Mouse (Mus musculus): Measurements from ENCODE around the gene Olfr71. TPM values are rescaled to one million over a fixed set of nuclear protein-coding genes. Genes with fewer than 3 reads are reported as not detected.

Olfr71 gene
- polyA plus RNA-seq, 1 experiment from 2014 or later, result not detected

DNA sequence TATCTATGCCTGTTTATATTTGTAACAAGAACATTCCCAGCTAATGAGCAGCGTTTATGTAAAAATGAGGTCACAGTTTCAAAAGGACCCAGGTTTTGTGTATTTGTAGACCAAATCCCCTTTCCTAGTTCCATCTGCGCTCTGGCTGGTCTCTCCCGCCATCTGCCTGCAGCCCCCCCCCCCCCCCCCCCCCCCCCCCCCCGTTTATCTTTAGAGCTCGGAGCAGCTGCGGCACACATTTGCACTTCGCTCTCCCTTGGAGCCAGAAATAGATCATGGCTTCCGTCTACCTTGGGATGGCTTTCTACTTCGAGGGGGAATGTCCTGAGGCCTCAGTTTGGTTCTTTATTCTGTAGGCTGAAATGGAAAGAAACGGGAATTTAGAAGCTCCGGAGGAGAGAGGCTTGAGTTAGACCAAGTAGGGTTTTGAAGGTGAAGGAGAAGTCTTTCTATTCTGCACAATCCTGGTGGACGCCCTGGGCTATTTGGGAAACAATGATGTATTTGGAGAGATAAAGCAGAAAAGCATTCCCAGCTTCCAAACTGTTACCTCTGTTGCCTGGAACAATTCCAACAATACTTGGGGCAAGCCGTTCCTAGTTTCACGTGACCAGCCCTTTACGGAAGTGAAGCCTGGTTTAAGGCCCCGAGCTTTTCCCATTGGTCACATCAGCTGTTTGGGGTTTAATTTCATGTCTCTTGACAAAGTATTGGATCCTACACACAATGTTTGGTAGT, 10.6 kb upstream of the Olfr71 start:
- WGBS, result 70% methylated on average over 14 of the region's 16 CpGs
- Histone ChIP-seq H3K27me3 (ENCODE audit: insufficient read depth, low read length) (no peaks in the 10 kb centered on the region), H3K9me3 (ENCODE audit: low read length) (no peaks in the 10 kb centered on the region), H3K4me1 (ENCODE audit: insufficient read depth, low read length) (no peaks in the 10 kb centered on the region), H3K27ac (ENCODE audit: low read length) (no peak overlapping the region), H3K9ac (replicated peaks; ENCODE audit: low read length) (no peak overlapping the region), H3K36me3 (ENCODE audit: insufficient read depth, low read length) (no peaks in the 10 kb centered on the region), H3K4me3 (ENCODE audit: low read length) (no peak overlapping the region), H3K4me2 (replicated peaks; ENCODE audit: low read depth, low read length) (no peak overlapping the region)
- no peak for ATAC-seq (ENCODE audit: low FRiP score, low TSS enrichment)

DNA sequence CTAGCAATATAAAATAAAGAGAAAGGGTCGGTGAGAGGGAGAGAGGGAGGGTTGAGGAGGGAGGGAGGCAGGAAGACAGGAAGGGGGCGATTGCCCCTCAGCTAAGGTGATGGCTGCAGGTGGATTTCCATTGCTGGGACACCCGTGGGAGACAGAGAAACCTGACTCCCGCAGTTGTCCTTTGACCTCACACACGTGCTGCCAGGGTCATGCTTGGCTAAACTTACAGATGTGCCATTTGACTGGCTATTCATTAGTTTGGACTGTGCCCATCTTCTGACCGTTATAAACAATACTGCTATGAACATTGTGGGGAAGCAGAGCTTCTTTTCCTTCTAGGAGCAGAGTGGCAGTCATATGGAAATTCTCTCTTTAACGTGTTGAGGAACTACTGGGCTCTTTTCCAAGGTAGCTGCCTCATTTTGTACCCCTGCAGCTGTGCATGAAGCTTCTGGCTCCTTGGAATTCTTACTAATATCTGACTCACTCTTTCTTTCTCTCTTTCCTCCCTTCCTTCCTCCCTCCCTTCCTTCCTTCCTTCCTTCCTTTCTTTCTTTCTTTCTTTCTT, 3.7 kb upstream of the Olfr71 start:
- H3K9ac ChIP-seq (replicated peaks; ENCODE audit: low read length), result no peak overlapping the region
- ATAC-seq (ENCODE audit: low FRiP score, low TSS enrichment), result no peak
- WGBS, result 15% methylated on average over 7 of the region's 7 CpGs
- H3K36me3 ChIP-seq (ENCODE audit: insufficient read depth, low read length), result no peaks in the 10 kb centered on the region
- H3K4me1 ChIP-seq (ENCODE audit: insufficient read depth, low read length), result no peaks in the 10 kb centered on the region
- no peak overlapping the region for H3K4me2 ChIP-seq (replicated peaks; ENCODE audit: low read depth, low read length)
- H3K27me3 ChIP-seq (ENCODE audit: insufficient read depth, low read length), result no peaks in the 10 kb centered on the region
- no peaks in the 10 kb centered on the region for H3K9me3 ChIP-seq (ENCODE audit: low read length)
- no peak overlapping the region for H3K27ac ChIP-seq (ENCODE audit: low read length)
- H3K4me3 ChIP-seq (ENCODE audit: low read length), result no peak overlapping the region

DNA sequence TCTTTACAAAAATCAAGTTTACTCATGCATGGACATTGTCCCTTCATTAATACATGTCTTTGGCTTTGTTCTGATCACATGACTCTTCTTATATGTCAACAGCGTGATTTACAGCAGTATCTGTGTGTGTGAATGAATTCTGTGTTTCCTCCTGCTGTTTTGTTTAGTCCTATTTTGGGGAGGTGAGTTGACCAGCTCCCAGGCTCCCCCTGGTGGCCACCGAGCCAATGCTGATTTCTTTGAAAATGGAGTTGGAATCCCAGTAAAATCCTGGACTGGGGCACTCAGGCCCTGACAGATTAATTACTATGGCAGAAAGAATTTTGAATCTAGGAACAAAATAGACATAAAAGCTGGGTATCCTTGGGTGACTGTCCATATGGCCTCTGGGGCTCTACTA, 1.8 kb upstream of the Olfr71 start:
- Histone ChIP-seq H3K9ac (replicated peaks; ENCODE audit: low read length) (no peak overlapping the region), H3K9me3 (ENCODE audit: low read length) (no peaks in the 10 kb centered on the region), H3K4me2 (replicated peaks; ENCODE audit: low read depth, low read length) (no peak overlapping the region), H3K4me3 (ENCODE audit: low read length) (no peak overlapping the region), H3K36me3 (ENCODE audit: insufficient read depth, low read length) (no peaks in the 10 kb centered on the region), H3K27me3 (ENCODE audit: insufficient read depth, low read length) (no peaks in the 10 kb centered on the region), H3K4me1 (ENCODE audit: insufficient read depth, low read length) (no peaks in the 10 kb centered on the region), H3K27ac (ENCODE audit: low read length) (no peak overlapping the region)
- WGBS, result 0% methylated on average over 2 of the region's 2 CpGs
- ATAC-seq (ENCODE audit: low FRiP score, low TSS enrichment), result no peak

DNA sequence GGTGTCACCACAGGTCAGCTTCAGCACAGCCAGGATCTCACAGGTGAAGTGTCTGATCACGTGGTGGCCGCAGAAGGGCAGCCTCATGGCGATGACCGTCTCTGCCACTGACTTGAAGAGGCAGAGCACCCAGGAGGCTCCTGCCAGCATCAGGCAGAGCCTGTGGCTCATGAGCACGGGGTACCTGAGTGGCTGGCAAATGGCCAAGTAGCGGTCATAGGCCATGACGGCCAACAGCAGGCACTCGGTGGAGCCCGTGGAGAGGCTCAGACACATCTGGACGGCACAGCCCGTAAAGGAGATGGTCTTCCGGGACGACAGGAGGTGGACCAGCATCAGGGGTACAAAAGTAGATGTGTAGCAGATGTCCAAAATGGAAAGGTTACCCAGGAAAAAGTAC, 4.1 kb downstream of the Olfr71 start:
- Histone ChIP-seq H3K27ac (ENCODE audit: low read length) (no peak overlapping the region), H3K4me2 (replicated peaks; ENCODE audit: low read depth, low read length) (no peak overlapping the region), H3K9me3 (ENCODE audit: low read length) (no peaks in the 10 kb centered on the region), H3K27me3 (ENCODE audit: insufficient read depth, low read length) (no peaks in the 10 kb centered on the region), H3K4me3 (ENCODE audit: low read length) (no peak overlapping the region), H3K9ac (replicated peaks; ENCODE audit: low read length) (no peak overlapping the region), H3K36me3 (ENCODE audit: insufficient read depth, low read length) (no peaks in the 10 kb centered on the region), H3K4me1 (ENCODE audit: insufficient read depth, low read length) (0 out of 2 replicates have a peak, but pooled peaks cover 4% of the 10 kb centered on the region)
- 69% methylated on average over 13 of the region's 13 CpGs for WGBS
- no peak for ATAC-seq (ENCODE audit: low FRiP score, low TSS enrichment)

DNA sequence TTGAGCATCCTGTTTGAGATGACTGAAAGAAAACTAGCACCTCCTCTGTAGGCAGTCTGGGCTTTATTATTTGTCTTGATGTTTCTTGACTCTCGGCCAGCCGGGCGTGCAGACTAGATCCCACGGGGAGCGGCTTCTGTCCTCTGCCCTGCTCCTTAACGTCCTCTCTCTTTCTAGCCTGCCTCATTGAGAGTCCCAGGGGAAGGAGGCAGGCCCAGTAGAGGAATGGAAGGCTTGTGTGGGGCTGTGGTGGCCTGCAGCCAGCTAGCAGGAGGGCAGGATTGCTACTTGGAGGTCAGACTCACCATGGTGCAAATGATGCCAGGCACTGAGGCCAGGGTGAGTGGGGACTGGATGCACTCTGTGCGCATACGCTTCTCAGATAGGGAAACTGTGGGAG, 6.2 kb downstream of the Olfr71 start:
- Histone ChIP-seq H3K9me3 (ENCODE audit: low read length) (no peaks in the 10 kb centered on the region), H3K27ac (ENCODE audit: low read length) (no peak overlapping the region), H3K9ac (replicated peaks; ENCODE audit: low read length) (no peak overlapping the region), H3K27me3 (ENCODE audit: insufficient read depth, low read length) (no peaks in the 10 kb centered on the region), H3K4me2 (replicated peaks; ENCODE audit: low read depth, low read length) (no peak overlapping the region), H3K36me3 (ENCODE audit: insufficient read depth, low read length) (no peaks in the 10 kb centered on the region), H3K4me3 (ENCODE audit: low read length) (no peak overlapping the region), H3K4me1 (ENCODE audit: insufficient read depth, low read length) (0 out of 2 replicates have a peak, but pooled peaks cover 4% of the 10 kb centered on the region)
- WGBS, result 54% methylated on average over 8 of the region's 8 CpGs
- ATAC-seq (ENCODE audit: low FRiP score, low TSS enrichment), result 0 out of 2 replicates have a peak, but pooled peaks have one; percentile 15

DNA sequence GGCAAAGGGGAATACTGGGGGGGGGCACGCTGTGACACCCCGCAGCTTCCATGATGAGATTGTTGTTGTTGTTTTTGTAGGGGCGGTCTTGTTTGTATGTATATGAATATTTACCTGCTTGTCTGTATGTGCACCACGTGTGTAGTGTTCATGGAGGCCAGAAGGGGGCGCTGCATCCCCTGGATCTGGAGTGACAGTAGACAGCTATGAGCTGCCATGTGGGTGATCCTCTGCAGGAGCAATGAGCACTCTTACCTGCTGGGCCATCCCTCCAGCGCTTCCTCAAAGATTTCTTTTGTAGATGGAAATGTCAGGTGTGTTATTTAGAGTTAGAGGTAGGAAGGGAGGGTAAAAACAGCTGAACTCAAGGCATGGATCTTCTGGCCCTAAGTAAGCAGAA, 6.6 kb downstream of the Olfr71 start:
- Histone ChIP-seq H3K9me3 (ENCODE audit: low read length) (no peaks in the 10 kb centered on the region), H3K36me3 (ENCODE audit: insufficient read depth, low read length) (no peaks in the 10 kb centered on the region), H3K4me2 (replicated peaks; ENCODE audit: low read depth, low read length) (no peak overlapping the region), H3K27ac (ENCODE audit: low read length) (no peak overlapping the region), H3K27me3 (ENCODE audit: insufficient read depth, low read length) (no peaks in the 10 kb centered on the region), H3K9ac (replicated peaks; ENCODE audit: low read length) (no peak overlapping the region), H3K4me3 (ENCODE audit: low read length) (no peak overlapping the region), H3K4me1 (ENCODE audit: insufficient read depth, low read length) (0 out of 2 replicates have a peak, but pooled peaks cover 4% of the 10 kb centered on the region)
- ATAC-seq (ENCODE audit: low FRiP score, low TSS enrichment), result no peak
- 84% methylated on average over 6 of the region's 6 CpGs for WGBS

DNA sequence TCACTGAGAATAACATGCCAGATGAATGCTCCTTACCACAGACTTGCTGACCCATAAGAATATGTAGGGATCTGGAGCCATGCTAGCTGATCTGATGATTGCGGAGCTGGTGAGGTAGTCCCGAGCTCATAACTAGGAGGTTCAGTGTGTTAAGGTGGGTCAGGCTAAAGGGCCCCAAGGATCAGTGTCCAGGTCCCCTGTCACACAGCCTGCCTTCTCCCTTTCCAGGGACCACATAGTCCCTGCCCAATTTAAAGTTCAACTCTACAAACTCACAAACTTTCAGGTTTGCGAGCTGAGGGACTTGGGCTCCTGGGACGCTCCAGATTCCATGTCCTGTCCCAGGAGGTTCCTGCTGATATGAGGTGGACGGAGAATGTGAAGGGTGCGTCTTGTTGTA, 9.3 kb downstream of the Olfr71 start, which contains the start of gene Olfr70:
Gene Olfr70, minus strand, starts transcription at position 101 of the 400 bp plus-strand sequence.
- Histone ChIP-seq H3K4me1 (ENCODE audit: insufficient read depth, low read length) (0 out of 2 replicates have a peak, but pooled peaks cover 4% of the 10 kb centered on the region), H3K9ac (replicated peaks; ENCODE audit: low read length) (no peak within 1 kb of the TSS), H3K36me3 (ENCODE audit: insufficient read depth, low read length) (no peaks in the 10 kb centered on the region), H3K9me3 (ENCODE audit: low read length) (no peaks in the 10 kb centered on the region), H3K27ac (ENCODE audit: low read length) (no peak within 1 kb of the TSS), H3K4me2 (replicated peaks; ENCODE audit: low read depth, low read length) (no peak within 1 kb of the TSS), H3K27me3 (ENCODE audit: insufficient read depth, low read length) (no peaks in the 10 kb centered on the region), H3K4me3 (ENCODE audit: low read length) (no peak within 1 kb of the TSS)
- ATAC-seq (ENCODE audit: low FRiP score, low TSS enrichment), result no peak
- WGBS, result 87% methylated on average over 6 of the region's 6 CpGs

DNA sequence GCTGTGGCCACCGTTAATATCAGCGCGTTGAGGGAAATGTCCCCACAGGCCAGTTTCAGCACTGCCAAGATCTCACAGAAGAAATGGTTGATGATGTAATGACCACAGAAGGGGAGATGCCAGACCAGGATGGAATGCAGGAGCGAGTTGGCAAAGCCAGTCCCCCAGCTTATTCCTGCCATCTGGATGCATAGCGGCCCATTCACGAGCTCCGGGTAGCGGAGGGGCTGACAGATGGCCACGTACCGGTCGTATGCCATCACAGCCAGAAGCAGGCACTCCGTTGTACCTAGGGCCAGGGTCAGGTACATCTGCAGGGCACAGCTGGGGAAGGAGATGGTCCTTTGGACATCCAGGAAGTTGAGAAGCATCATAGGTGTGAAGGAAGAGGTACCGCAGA, 13.5 kb downstream of the Olfr71 start:
- Histone ChIP-seq H3K36me3 (ENCODE audit: insufficient read depth, low read length) (no peaks in the 10 kb centered on the region), H3K9ac (replicated peaks; ENCODE audit: low read length) (no peak overlapping the region), H3K4me1 (ENCODE audit: insufficient read depth, low read length) (peaks cover 6% of the 10 kb centered on the region), H3K4me3 (ENCODE audit: low read length) (no peak overlapping the region), H3K9me3 (ENCODE audit: low read length) (no peaks in the 10 kb centered on the region), H3K4me2 (replicated peaks; ENCODE audit: low read depth, low read length) (no peak overlapping the region), H3K27me3 (ENCODE audit: insufficient read depth, low read length) (no peaks in the 10 kb centered on the region), H3K27ac (ENCODE audit: low read length) (no peak overlapping the region)
- ATAC-seq (ENCODE audit: low FRiP score, low TSS enrichment), result no peak
- 92% methylated on average over 13 of the region's 13 CpGs for WGBS

DNA sequence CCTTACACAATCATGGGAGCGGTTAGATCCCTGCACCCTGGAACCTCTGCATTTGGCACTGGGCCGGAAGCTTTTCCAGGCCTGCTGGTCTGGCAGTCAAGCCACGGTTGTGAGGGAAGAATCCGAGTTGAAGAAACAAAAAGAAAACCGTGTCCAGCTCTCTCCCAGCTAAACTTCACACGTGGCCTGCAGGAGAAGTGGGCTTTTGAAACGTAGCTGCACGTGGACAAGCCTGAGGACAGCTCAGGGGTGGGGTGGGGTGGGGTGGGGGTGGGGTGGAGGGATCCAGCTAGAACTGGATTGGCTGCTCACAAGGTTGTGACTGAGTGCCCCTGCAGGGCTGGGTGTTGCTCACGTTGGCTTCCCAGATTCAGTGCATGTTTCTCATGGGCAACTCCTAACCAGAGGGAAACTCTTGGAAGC, 14.8 kb downstream of the Olfr71 start:
- Histone ChIP-seq H3K4me1 (ENCODE audit: insufficient read depth, low read length) (peaks cover 6% of the 10 kb centered on the region), H3K27ac (ENCODE audit: low read length) (no peak overlapping the region), H3K9me3 (ENCODE audit: low read length) (no peaks in the 10 kb centered on the region), H3K4me2 (replicated peaks; ENCODE audit: low read depth, low read length) (no peak overlapping the region), H3K9ac (replicated peaks; ENCODE audit: low read length) (no peak overlapping the region), H3K36me3 (ENCODE audit: insufficient read depth, low read length) (no peaks in the 10 kb centered on the region), H3K4me3 (ENCODE audit: low read length) (no peak overlapping the region), H3K27me3 (ENCODE audit: insufficient read depth, low read length) (no peaks in the 10 kb centered on the region)
- 29% methylated on average over 9 of the region's 9 CpGs for WGBS
- peak; percentile 69; the same call in 1 of the 2 replicates for ATAC-seq (ENCODE audit: low FRiP score, low TSS enrichment)

Measured in kidney, embryonic 16.5 days (tissue).